Mouse (Mus musculus): ENCODE results near the gene Smim12. TPM values are rescaled to one million over a fixed set of nuclear protein-coding genes. Genes with fewer than 3 reads are reported as not detected.

Smim12 gene
- polyA plus RNA-seq, 1 experiment from 2014 or later = 35.0 TPM

- Histone ChIP-seq H3K9ac (replicated peaks) (no peak overlapping the region), H3K4me2 (ENCODE audit: low read depth, low read length) (no peak overlapping the region), H3K4me1 (ENCODE audit: insufficient read depth) (no peaks in the 10 kb centered on the region), H3K9me3 (ENCODE audit: low read length) (no peaks in the 10 kb centered on the region), H3K4me3 (ENCODE audit: low read depth, low read length) (no peak overlapping the region), H3K36me3 (replicated peaks; ENCODE audit: insufficient read depth, low read length) (no peaks in the 10 kb centered on the region), H3K27me3 (ENCODE audit: insufficient read depth, low read length) (0 out of 2 replicates have a peak, but pooled peaks cover 9% of the 10 kb centered on the region), H3K27ac (ENCODE audit: low read depth) (no peak overlapping the region)
- DNase-seq = no peak
- ATAC-seq = no peak
- TF ChIP-seq EP300 (IDR thresholded peaks at IDR 0.05; ENCODE audit: low read depth) (no peak), CTCF (IDR thresholded peaks at IDR 0.05; ENCODE audit: low read depth) (no peak)
- 35% methylated on average over 10 of the region's 10 CpGs for WGBS (ENCODE audit: insufficient replicate concordance)
These were observed 20.3 kb upstream of the Smim12 start for GRCm38 (mm10) chr4:127223291-127223690.

DNA sequence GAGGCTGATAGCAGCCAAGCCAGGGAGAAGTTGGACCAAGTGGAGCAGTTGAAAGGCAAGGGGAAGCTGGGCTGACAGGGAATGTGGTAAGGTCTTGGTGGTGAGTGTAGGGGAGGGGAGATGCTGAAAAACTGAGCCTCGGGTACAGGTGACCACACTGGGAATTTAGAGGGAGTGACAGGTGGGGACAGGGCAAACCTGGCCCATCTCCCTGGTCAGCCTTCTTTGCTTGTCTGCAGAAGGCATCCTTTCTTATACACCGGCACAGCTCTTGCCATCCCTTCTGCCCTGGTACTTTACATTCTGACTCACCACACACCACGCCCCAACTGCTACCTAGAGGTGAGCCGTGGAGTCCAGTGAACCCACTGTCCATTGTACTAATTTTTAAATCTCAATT is 19.8 kb upstream of the Smim12 start:
- ATAC-seq = no peak
- 0 out of 2 replicates have a peak, but pooled peaks cover 9% of the 10 kb centered on the region for H3K27me3 ChIP-seq (ENCODE audit: insufficient read depth, low read length)

GRCm38 (mm10) chr4:127224444-127225100 is 19.0 kb upstream of the Smim12 start:
- Histone ChIP-seq H3K4me1 (ENCODE audit: insufficient read depth) (no peaks in the 10 kb centered on the region), H3K4me3 (ENCODE audit: low read depth, low read length) (no peak overlapping the region), H3K9me3 (ENCODE audit: low read length) (no peaks in the 10 kb centered on the region), H3K4me2 (ENCODE audit: low read depth, low read length) (no peak overlapping the region), H3K27me3 (ENCODE audit: insufficient read depth, low read length) (0 out of 2 replicates have a peak, but pooled peaks cover 9% of the 10 kb centered on the region), H3K36me3 (replicated peaks; ENCODE audit: insufficient read depth, low read length) (no peaks in the 10 kb centered on the region), H3K9ac (replicated peaks) (no peak overlapping the region), H3K27ac (ENCODE audit: low read depth) (no peak overlapping the region)
- 24% methylated on average over 19 of the region's 19 CpGs for WGBS (ENCODE audit: insufficient replicate concordance)
- no peak for ATAC-seq
- DNase-seq = no peak
- no peak for TF ChIP-seq CTCF (IDR thresholded peaks at IDR 0.05; ENCODE audit: low read depth)
- no peak for TF ChIP-seq EP300 (IDR thresholded peaks at IDR 0.05; ENCODE audit: low read depth)

More for the DNA sequence above, 19.8 kb upstream of the Smim12 start:
- H3K9ac ChIP-seq (replicated peaks) = no peak overlapping the region
- H3K4me3 ChIP-seq (ENCODE audit: low read depth, low read length) = no peak overlapping the region
- TF ChIP-seq CTCF (IDR thresholded peaks at IDR 0.05; ENCODE audit: low read depth) (no peak), EP300 (IDR thresholded peaks at IDR 0.05; ENCODE audit: low read depth) (no peak)
- 59% methylated on average over 4 of the region's 4 CpGs for WGBS (ENCODE audit: insufficient replicate concordance)
- no peaks in the 10 kb centered on the region for H3K36me3 ChIP-seq (replicated peaks; ENCODE audit: insufficient read depth, low read length)
- no peaks in the 10 kb centered on the region for H3K4me1 ChIP-seq (ENCODE audit: insufficient read depth)
- no peak for DNase-seq
- H3K9me3 ChIP-seq (ENCODE audit: low read length) = no peaks in the 10 kb centered on the region
- no peak overlapping the region for H3K4me2 ChIP-seq (ENCODE audit: low read depth, low read length)
- H3K27ac ChIP-seq (ENCODE audit: low read depth) = no peak overlapping the region

GRCm38 (mm10) chr4:127226067-127226466 is 17.5 kb upstream of the Smim12 start:
- DNase-seq (no peak), ATAC-seq (no peak)
- no peak overlapping the region for H3K9ac ChIP-seq (replicated peaks)
- H3K9me3 ChIP-seq (ENCODE audit: low read length) = no peaks in the 10 kb centered on the region
- TF ChIP-seq EP300 (IDR thresholded peaks at IDR 0.05; ENCODE audit: low read depth) (no peak), CTCF (IDR thresholded peaks at IDR 0.05; ENCODE audit: low read depth) (no peak)
- H3K4me3 ChIP-seq (ENCODE audit: low read depth, low read length) = no peak overlapping the region
- no peak overlapping the region for H3K4me2 ChIP-seq (ENCODE audit: low read depth, low read length)
- H3K36me3 ChIP-seq (replicated peaks; ENCODE audit: insufficient read depth, low read length) = no peaks in the 10 kb centered on the region
- 53% methylated on average over 4 of the region's 4 CpGs for WGBS (ENCODE audit: insufficient replicate concordance)
- no peak overlapping the region for H3K27ac ChIP-seq (ENCODE audit: low read depth)
- H3K4me1 ChIP-seq (ENCODE audit: insufficient read depth) = no peaks in the 10 kb centered on the region
- 0 out of 2 replicates have a peak, but pooled peaks cover 9% of the 10 kb centered on the region for H3K27me3 ChIP-seq (ENCODE audit: insufficient read depth, low read length)

- Histone ChIP-seq H3K27me3 (ENCODE audit: insufficient read depth, low read length) (0 out of 2 replicates have a peak, but pooled peaks cover 9% of the 10 kb centered on the region), H3K27ac (ENCODE audit: low read depth) (no peak overlapping the region), H3K9me3 (ENCODE audit: low read length) (no peaks in the 10 kb centered on the region), H3K4me1 (ENCODE audit: insufficient read depth) (no peaks in the 10 kb centered on the region), H3K4me2 (ENCODE audit: low read depth, low read length) (no peak overlapping the region), H3K4me3 (ENCODE audit: low read depth, low read length) (no peak overlapping the region), H3K36me3 (replicated peaks; ENCODE audit: insufficient read depth, low read length) (no peaks in the 10 kb centered on the region), H3K9ac (replicated peaks) (no peak overlapping the region)
- WGBS (ENCODE audit: insufficient replicate concordance) = 35% methylated on average over 17 of the region's 17 CpGs
- TF ChIP-seq EP300 (IDR thresholded peaks at IDR 0.05; ENCODE audit: low read depth) (no peak), CTCF (IDR thresholded peaks at IDR 0.05; ENCODE audit: low read depth) (no peak)
- DNase-seq = no peak
- no peak for ATAC-seq
These were observed 16.4 kb upstream of the Smim12 start for GRCm38 (mm10) chr4:127227051-127227673.

DNA sequence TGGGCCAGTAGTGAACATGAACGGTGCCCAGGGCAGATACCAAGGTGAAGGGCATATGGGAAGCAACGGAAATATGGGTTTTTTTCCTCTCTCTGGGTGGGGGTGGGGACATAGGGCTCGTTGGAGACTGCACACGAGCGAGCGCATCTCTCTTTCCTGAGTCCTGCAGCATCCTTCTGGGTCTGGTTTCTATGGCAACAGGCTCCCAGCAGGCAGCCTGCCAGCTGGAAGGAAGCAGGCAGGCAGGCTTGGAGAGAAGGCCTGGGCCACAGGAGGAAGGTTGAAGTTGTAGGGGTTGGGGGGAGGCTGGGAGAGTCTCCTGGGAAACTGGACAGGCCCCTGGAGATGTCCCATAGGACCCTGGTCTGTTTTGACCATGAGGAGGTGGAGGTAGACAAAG is 11.6 kb upstream of the Smim12 start:
- Histone ChIP-seq H3K9me3 (ENCODE audit: low read length) (no peaks in the 10 kb centered on the region), H3K4me3 (ENCODE audit: low read depth, low read length) (no peak overlapping the region), H3K27ac (ENCODE audit: low read depth) (no peak overlapping the region), H3K27me3 (ENCODE audit: insufficient read depth, low read length) (peaks cover 13% of the 10 kb centered on the region), H3K4me2 (ENCODE audit: low read depth, low read length) (no peak overlapping the region), H3K9ac (replicated peaks) (no peak overlapping the region), H3K4me1 (ENCODE audit: insufficient read depth) (peaks cover 9% of the 10 kb centered on the region), H3K36me3 (replicated peaks; ENCODE audit: insufficient read depth, low read length) (no peaks in the 10 kb centered on the region)
- TF ChIP-seq CTCF (IDR thresholded peaks at IDR 0.05; ENCODE audit: low read depth) = no peak
- TF ChIP-seq EP300 (IDR thresholded peaks at IDR 0.05; ENCODE audit: low read depth) = no peak
- no peak for ATAC-seq
- DNase-seq = no peak
- WGBS (ENCODE audit: insufficient replicate concordance) = 43% methylated on average over 6 of the region's 6 CpGs
